Mouse (Mus musculus): ENCODE measurements around the gene Rprml.

- TF ChIP-seq ZNF384 (IDR thresholded peaks at IDR 0.05; ENCODE audit: low read depth, low read length) (no peak), MAFK (IDR thresholded peaks at IDR 0.05; ENCODE audit: insufficient read depth, low read depth, low read length) (no peak), CHD2 (IDR thresholded peaks at IDR 0.05; ENCODE audit: low read depth, low read length) (no peak), HCFC1 (IDR thresholded peaks at IDR 0.05; ENCODE audit: borderline replicate concordance, insufficient read depth, low read length) (no peak), ZC3H11A (IDR thresholded peaks at IDR 0.05; ENCODE audit: borderline replicate concordance, low read depth, low read length) (no peak)
These were observed 10.6 kb upstream of the Rprml start, which contains the start of gene Lyzl6 for GRCm38 (mm10) chr11:103638790-103639189.
